Mouse (Mus musculus): ENCODE results near the gene Ezh2.

Ezh2 gene

GRCm38 (mm10) chr6:47552280-47552679 lies 42.9 kb downstream of the Ezh2 start:
- DNase-seq (ENCODE audit: low read depth, low spot score), result no peak

GRCm38 (mm10) chr6:47535333-47535732 lies 59.8 kb downstream of the Ezh2 start:
- no peak for DNase-seq (ENCODE audit: low read depth, low spot score)

DNA sequence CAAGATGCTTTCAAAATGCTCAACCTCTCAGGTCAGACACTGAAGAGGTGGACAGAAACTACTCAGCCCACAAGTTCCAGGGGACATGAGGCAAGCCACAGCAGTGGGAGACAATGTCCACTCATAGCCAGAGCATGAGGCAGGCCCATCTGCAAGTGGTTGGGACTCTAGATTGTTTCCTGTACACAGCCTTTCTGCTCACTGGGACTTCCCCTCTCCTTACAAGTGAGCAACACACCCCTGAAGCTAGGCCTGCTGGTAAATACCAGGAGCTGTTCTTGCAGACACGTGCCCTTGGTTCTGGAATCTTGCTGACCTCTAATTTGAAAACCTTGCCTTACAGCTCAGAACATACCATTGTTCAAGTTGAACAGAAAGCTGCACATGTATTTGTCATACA lies 62.6 kb downstream of the Ezh2 start:
- DNase-seq (ENCODE audit: low read depth, low spot score), result no peak

DNA sequence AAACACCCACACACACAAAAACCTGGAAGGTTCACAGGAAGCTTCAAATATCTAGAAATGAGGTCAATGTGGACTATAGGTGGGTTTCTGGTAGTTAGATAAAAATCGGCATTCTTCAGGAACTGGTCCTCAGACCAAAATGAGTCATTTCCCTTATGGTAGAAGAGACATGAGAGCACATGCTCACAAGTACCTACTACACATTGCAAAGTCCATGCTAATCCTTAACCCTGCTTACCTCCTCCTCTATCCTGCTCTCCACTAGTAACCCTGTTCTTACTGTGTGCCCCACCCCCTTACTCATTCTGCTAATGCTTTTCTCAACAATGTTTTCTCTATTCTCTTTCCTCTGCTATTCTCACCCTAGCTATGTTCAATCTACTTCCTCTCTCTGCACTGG lies 67.5 kb downstream of the Ezh2 start:
- no peak for DNase-seq (ENCODE audit: low read depth, low spot score)

GRCm38 (mm10) chr6:47527129-47527528 lies 68.0 kb downstream of the Ezh2 start:
- DNase-seq (ENCODE audit: low read depth, low spot score), result no peak

DNA sequence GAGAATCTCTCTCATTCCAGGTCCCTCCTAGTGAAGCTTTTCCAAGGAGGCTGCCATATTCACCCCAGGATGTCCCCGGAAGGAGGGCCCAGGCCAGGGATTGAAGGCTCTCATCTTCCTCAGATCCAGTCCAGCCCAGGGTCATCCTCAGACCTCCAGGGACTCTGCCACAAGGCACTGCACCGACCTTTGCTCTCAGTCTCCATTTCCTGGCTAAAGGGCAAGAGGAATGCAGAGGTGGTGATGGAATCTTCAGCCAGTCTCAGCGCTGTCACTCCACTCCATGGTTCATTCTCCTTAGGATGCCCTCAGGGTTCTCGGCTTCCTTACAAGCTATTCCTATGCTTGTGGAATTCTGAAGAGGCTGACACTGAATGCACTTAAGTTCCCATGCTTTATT lies 68.7 kb downstream of the Ezh2 start:
- DNase-seq (ENCODE audit: low read depth, low spot score), result no peak

DNA sequence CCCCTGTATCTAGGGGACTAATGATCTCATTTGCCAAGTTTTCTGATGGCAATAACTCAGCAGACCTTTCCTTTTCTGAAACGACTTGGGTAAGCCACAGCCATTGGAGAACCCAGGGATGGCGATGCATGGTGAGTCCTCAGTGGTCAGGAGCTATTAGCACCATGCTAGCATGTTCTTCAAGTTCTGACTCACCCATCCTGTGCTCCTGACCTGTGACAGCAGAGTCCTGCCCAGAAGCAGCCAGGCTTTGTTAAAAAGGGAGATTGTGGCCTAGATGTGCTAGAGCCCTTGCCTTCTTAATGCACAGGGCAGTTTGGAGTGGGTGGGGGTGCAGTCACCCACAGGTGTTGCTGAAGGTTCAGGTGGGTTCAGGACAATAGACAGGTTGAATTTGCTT lies 70.1 kb downstream of the Ezh2 start:
- no peak for DNase-seq (ENCODE audit: low read depth, low spot score)

- DNase-seq (ENCODE audit: low read depth, low spot score), result no peak
Observed at GRCm38 (mm10) chr6:47522431-47522830, 72.7 kb downstream of the Ezh2 start.

DNA sequence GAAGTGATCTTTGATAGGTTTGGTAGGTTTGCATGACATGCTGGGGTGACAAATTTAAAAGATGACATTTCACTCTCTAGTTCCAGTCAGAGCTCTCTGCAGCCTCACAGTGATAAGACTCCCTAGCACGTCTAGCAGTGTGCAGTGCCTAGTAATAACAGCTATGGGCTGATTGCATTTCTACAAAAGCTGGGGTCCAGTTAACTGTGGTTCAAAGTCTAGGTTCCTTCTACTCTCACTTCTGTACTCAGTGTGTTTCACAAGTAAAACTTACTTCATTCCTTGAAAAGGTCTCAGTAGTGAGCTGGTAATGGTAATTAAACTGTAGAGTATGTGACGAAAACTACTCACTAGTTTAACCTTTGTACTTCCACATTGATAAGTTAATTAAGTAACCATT lies 75.1 kb downstream of the Ezh2 start:
- no peak for DNase-seq (ENCODE audit: low read depth, low spot score)

- DNase-seq (ENCODE audit: low read depth, low spot score), result no peak
Observed at GRCm38 (mm10) chr6:47494562-47494961, 100.6 kb downstream of the Ezh2 start.

DNA sequence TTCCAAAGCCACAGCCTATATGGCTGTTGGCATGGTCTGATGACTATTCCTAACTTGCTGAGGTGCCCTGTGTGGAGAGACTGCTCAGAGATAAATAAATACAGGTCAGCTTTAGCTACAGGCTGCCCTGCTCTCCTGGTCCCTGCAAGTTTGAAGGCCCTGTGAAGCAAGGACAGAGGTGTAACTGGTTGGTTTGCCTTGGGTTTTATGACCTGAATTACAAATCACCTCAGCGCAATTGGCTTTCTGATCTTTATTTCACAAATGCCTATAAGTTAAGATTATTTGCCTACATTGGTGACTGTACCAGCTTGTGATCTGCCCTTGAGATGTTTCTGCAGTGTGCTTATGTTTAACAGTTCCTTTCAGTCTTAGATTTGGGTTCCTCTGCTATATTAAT lies 113.1 kb downstream of the Ezh2 start:
- no peak for DNase-seq (ENCODE audit: low read depth, low spot score)

Data from retina, adult 2 months (tissue).